Mouse (Mus musculus) midbrain, embryonic 14.5 days (tissue): ENCODE data around the gene Fam206a. TPM values are rescaled to one million over a fixed set of nuclear protein-coding genes. Genes with fewer than 3 reads are reported as not detected.

ENCODE experiments used
- ATAC-seq: fragments of 200-750 bp; cut with Nextera tagmentation; 2 replicates; pipeline ENCODE4 v1.8.0; 2017; ENCODE audit warnings: moderate number of reproducible peaks, moderate library complexity; ENCODE audit not compliant: low FRiP score, low TSS enrichment
- DNase-seq: peaks from one replicate; pipeline ENCODE4 v3.0.0-alpha.2; 2015
- H3K27ac ChIP-seq: fragments of 300-500 bp; sonication (generic); replicated peaks from 2 replicates; pipeline ENCODE4 v1.5.1; 2014; ENCODE audit warnings: mild to moderate bottlenecking, low read depth, low read length, moderate library complexity
- H3K27me3 ChIP-seq: fragments of 300-500 bp; sonication (generic); 2 replicates; pipeline ENCODE4 v1.6.1; 2014; ENCODE audit warnings: low read length, control low read depth, mixed read lengths; ENCODE audit not compliant: control insufficient read depth, insufficient read depth
- H3K36me3 ChIP-seq: fragments of 300-500 bp; sonication (generic); 2 replicates; pipeline ENCODE4 v1.6.1; 2014; ENCODE audit warnings: low read length, control low read depth; ENCODE audit not compliant: control insufficient read depth, insufficient read depth
- H3K4me1 ChIP-seq: fragments of 300-500 bp; sonication (generic); 2 replicates; pipeline ENCODE4 v1.6.1; 2014; ENCODE audit warnings: mild to moderate bottlenecking, antibody characterized with exemption, low read length, control low read depth; ENCODE audit not compliant: control insufficient read depth, insufficient read depth
- H3K4me2 ChIP-seq: fragments of 300-500 bp; sonication (generic); 2 replicates; pipeline ENCODE4 v1.6.1; 2014; ENCODE audit warnings: mild to moderate bottlenecking, low read length, moderate library complexity
- H3K4me3 ChIP-seq: fragments of 300-500 bp; sonication (generic); replicated peaks from 2 replicates; pipeline ENCODE4 v1.5.1; 2014; ENCODE audit warnings: low read depth, low read length
- H3K9ac ChIP-seq: fragments of 300-500 bp; sonication (generic); replicated peaks from 2 replicates; pipeline ENCODE4 v1.6.1; 2014; ENCODE audit warnings: mild to moderate bottlenecking, low read length, moderate library complexity
- H3K9me3 ChIP-seq: fragments of 300-500 bp; sonication (generic); 2 replicates; pipeline ENCODE4 v1.6.1; 2016; ENCODE audit warnings: low read length, control low read depth, mixed read lengths; ENCODE audit not compliant: control insufficient read depth
- WGBS: fragments of 180-500 bp; shearing (Covaris S2); extraction: QIAGEN DNeasy Blood & Tissue Kit; methylation state at CpG from one replicate; pipeline ENCODE4 v1.1.7; 2014; 5-methylcytosine and 5-hydroxymethylcytosine counted together
- polyA plus RNA-seq: library from polyadenylated mRNA; unstranded; fragments of >200 nt; fragmentation: Nextera tagmentation; extraction: Ambion mirVana; gene quantifications from 2 replicates; pipeline ENCODE4 v1.2.1, GENCODE M21; 2014

The Fam206a gene
- 13.7 and 17.4 TPM in 2 replicates for polyA plus RNA-seq

GRCm38 (mm10) chr4:56801907-56802668 lies at the start of gene Fam206a, which contains the start of gene Elp1:
Fam206a (plus strand) TSS chr4:56802345.
Elp1 (minus strand) TSS chr4:56802331.
- DNase-seq (peak; percentile 96), ATAC-seq (peak; percentile 98)
- H3K4me2 ChIP-seq, result peak within 1 kb of the TSS; percentile 62
- H3K9me3 ChIP-seq, result no peaks in the 10 kb centered on the region
- peak within 1 kb of the TSS; percentile 94 for H3K4me3 ChIP-seq
- H3K27ac ChIP-seq, result peak within 1 kb of the TSS; percentile 91
- peaks cover 51% of the 10 kb centered on the region for H3K36me3 ChIP-seq
- WGBS, result under 1% methylated on average over 72 of the region's 72 CpGs
- H3K4me1 ChIP-seq, result peaks cover 19% of the 10 kb centered on the region
- no peaks in the 10 kb centered on the region for H3K27me3 ChIP-seq
- H3K9ac ChIP-seq, result peak within 1 kb of the TSS; percentile 78

DNA sequence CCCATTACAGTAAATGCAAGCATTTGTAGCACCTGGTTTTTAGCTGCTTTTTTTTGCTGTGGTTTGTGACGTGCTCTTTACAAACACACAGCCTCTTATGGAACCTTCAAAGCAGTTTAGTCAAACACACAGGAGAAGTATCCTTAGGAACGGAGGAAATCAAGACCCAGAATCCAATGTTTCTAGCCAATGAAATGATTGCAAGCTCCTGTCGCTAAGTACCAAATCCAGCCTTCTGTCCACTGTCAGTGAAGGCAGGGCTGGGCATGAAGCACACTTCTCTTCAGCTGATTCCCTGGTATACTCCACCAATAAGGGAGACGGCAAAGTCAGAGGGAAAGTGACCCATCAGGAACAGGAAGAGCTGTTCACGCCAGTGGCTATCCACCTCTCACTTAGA lies 46.1 kb upstream of the Fam206a start:
- Histone ChIP-seq H3K4me2 (no peak overlapping the region), H3K27ac (no peak overlapping the region), H3K36me3 (peaks cover 94% of the 10 kb centered on the region), H3K4me3 (no peak overlapping the region), H3K9me3 (no peaks in the 10 kb centered on the region), H3K27me3 (no peaks in the 10 kb centered on the region), H3K9ac (no peak overlapping the region), H3K4me1 (no peaks in the 10 kb centered on the region)
- ATAC-seq, result no peak
- DNase-seq, result no peak
- WGBS, result 95% methylated on average over 5 of the region's 5 CpGs

GRCm38 (mm10) chr4:56756966-56757600 lies 45.1 kb upstream of the Fam206a start:
- Histone ChIP-seq H3K36me3 (peaks cover 94% of the 10 kb centered on the region), H3K9me3 (no peaks in the 10 kb centered on the region), H3K9ac (no peak overlapping the region), H3K4me1 (no peaks in the 10 kb centered on the region), H3K4me3 (no peak overlapping the region), H3K4me2 (no peak overlapping the region), H3K27me3 (no peaks in the 10 kb centered on the region), H3K27ac (no peak overlapping the region)
- no peak for DNase-seq
- ATAC-seq, result no peak
- 93% methylated on average over 10 of the region's 10 CpGs for WGBS

- Histone ChIP-seq H3K4me1 (no peaks in the 10 kb centered on the region), H3K27me3 (no peaks in the 10 kb centered on the region), H3K4me2 (no peak overlapping the region), H3K36me3 (peaks cover 98% of the 10 kb centered on the region), H3K9me3 (no peaks in the 10 kb centered on the region), H3K27ac (no peak overlapping the region), H3K4me3 (no peak overlapping the region), H3K9ac (no peak overlapping the region)
- 100% methylated on average over 1 of the region's 1 CpGs for WGBS
- ATAC-seq, result no peak
- DNase-seq, result no peak
These were observed 44.5 kb upstream of the Fam206a start for GRCm38 (mm10) chr4:56757693-56758092.

- Histone ChIP-seq H3K4me3 (no peak overlapping the region), H3K9ac (no peak overlapping the region), H3K4me1 (no peaks in the 10 kb centered on the region), H3K36me3 (peaks cover 96% of the 10 kb centered on the region), H3K27me3 (no peaks in the 10 kb centered on the region), H3K4me2 (no peak overlapping the region), H3K27ac (no peak overlapping the region), H3K9me3 (no peaks in the 10 kb centered on the region)
- DNase-seq, result no peak
- no peak for ATAC-seq
- 87% methylated on average over 5 of the region's 5 CpGs for WGBS
These were observed 34.3 kb upstream of the Fam206a start for GRCm38 (mm10) chr4:56767861-56768284.

DNA sequence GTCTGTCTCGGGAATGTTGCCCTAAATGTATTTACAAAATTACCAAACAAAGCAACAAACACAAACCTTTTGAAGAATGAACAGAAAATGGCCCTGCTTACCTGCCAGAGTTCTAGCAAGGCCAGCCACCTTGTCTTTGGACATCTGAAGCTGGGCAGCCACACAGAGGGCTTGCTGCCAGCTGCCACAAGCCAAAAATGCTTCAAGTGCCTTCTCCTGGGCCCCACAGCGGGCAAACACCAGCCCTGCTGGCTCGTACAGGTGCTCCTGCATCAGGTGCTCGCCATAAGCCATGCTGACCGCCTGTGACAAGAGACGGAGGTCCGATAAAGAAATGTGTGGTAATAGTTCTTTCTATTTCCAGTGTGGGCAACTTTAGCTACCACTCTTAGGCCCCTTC lies 33.2 kb upstream of the Fam206a start:
- Histone ChIP-seq H3K36me3 (peaks cover 96% of the 10 kb centered on the region), H3K27me3 (no peaks in the 10 kb centered on the region), H3K27ac (no peak overlapping the region), H3K4me1 (no peaks in the 10 kb centered on the region), H3K4me2 (no peak overlapping the region), H3K4me3 (no peak overlapping the region), H3K9ac (no peak overlapping the region), H3K9me3 (no peaks in the 10 kb centered on the region)
- DNase-seq, result no peak
- 96% methylated on average over 7 of the region's 7 CpGs for WGBS
- no peak for ATAC-seq

DNA sequence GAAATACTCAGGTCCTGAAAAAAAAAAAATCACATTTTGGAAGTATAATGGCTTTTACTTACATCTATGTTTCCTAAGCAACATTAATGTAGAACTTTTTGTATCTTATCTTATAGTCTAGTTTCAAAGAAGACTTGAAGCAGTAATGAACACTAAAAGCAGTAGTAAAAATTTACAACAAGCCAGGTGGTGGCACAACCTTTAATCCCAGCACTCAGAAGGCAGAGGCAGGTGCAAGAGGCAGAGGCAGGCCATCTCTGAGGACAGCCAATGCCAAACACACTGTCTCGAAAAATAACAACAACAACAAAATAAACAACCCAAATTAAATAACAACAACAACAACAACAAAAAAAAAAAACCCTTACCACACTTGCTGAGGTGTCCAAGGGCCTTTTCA lies 31.1 kb upstream of the Fam206a start:
- no peaks in the 10 kb centered on the region for H3K9me3 ChIP-seq
- peaks cover 92% of the 10 kb centered on the region for H3K36me3 ChIP-seq
- no peak overlapping the region for H3K4me3 ChIP-seq
- no peaks in the 10 kb centered on the region for H3K27me3 ChIP-seq
- no peak for DNase-seq
- ATAC-seq, result no peak
- H3K4me1 ChIP-seq, result no peaks in the 10 kb centered on the region
- no peak overlapping the region for H3K9ac ChIP-seq
- no peak overlapping the region for H3K4me2 ChIP-seq
- 76% methylated on average over 1 of the region's 1 CpGs for WGBS
- H3K27ac ChIP-seq, result no peak overlapping the region

- Histone ChIP-seq H3K4me2 (no peak overlapping the region), H3K27ac (no peak overlapping the region), H3K4me1 (no peaks in the 10 kb centered on the region), H3K9ac (no peak overlapping the region), H3K36me3 (peaks cover 94% of the 10 kb centered on the region), H3K4me3 (no peak overlapping the region), H3K27me3 (no peaks in the 10 kb centered on the region), H3K9me3 (no peaks in the 10 kb centered on the region)
- WGBS, result 42% methylated on average over 1 of the region's 1 CpGs
- no peak for ATAC-seq
- DNase-seq, result peak; percentile 62
These were observed 10.8 kb upstream of the Fam206a start for GRCm38 (mm10) chr4:56791373-56791772.
